Mouse (Mus musculus): ENCODE data around the gene Il20. TPM values are rescaled to one million over a fixed set of nuclear protein-coding genes. Genes with fewer than 3 reads are reported as not detected.
A peak's percentile ranks its signal among the peaks of the same experiment; 100 is the strongest.

Gene Il20
- polyA plus RNA-seq, 1 experiment from 2014 or later, result not detected

DNA sequence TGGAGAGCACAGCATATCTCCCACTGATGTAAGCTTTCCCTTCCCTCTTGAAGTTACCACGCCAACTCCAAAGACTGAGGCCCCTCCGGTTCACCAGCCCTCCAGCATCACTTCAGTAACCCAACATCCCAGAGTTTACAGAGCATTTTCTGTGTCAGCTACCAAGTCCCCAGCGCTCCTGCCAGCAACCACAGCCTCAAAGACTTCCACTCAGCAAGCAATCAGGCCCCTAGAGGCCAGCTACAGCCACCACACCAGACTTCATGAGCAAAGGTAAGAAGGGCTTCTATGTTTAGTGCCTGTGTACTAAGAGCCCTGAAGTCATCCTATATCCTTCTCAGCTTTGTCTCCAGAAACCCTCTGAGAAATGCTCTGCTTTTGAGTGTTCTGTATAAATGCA lies 35.3 kb downstream of the Il20 start:
- peaks cover 11% of the 10 kb centered on the region for H3K27me3 ChIP-seq (ENCODE audit: control insufficient read depth, insufficient read depth, low read length)
- no peak overlapping the region for H3K9ac ChIP-seq (ENCODE audit: low read length)
- peaks cover 5% of the 10 kb centered on the region for H3K4me1 ChIP-seq (ENCODE audit: control insufficient read depth, insufficient read depth, low read length)
- no peaks in the 10 kb centered on the region for H3K9me3 ChIP-seq (ENCODE audit: control insufficient read depth, low read length)
- 81% methylated on average over 3 of the region's 3 CpGs for WGBS
- H3K27ac ChIP-seq (ENCODE audit: low read depth, low read length), result no peak overlapping the region
- DNase-seq (ENCODE audit: low spot score, missing footprints) (no peak), ATAC-seq (ENCODE audit: low FRiP score) (no peak)
- no peak overlapping the region for H3K4me3 ChIP-seq (ENCODE audit: low read depth, low read length)
- no peak overlapping the region for H3K4me2 ChIP-seq
- H3K36me3 ChIP-seq (ENCODE audit: control insufficient read depth, insufficient read depth, low read length), result no peaks in the 10 kb centered on the region

DNA sequence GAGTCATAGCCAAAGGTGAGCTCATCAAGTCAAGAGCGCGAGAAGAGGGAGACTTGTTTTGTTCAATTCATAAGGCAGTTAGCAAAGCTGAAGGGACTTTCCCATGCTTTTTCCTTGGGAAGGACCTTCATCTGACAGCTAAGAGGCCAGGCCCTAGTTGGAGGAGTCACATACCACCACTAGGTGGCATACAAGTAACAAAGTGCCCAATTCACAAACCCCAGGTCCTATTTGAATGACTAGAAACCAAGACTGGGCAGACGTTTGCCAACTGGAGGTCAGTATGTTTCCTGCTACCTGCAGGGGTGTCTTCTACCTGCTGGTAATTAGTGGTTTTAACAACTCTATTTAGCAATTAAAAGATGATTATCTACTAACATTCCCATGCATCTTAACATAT lies 36.1 kb downstream of the Il20 start:
- peak; percentile 43; the same call in 1 of the 2 replicates for ATAC-seq (ENCODE audit: low FRiP score)
- H3K4me2 ChIP-seq, result no peak overlapping the region
- WGBS, result 49% methylated on average over 3 of the region's 3 CpGs
- peaks cover 11% of the 10 kb centered on the region for H3K27me3 ChIP-seq (ENCODE audit: control insufficient read depth, insufficient read depth, low read length)
- peak; percentile 89 for DNase-seq (ENCODE audit: low spot score, missing footprints)
- H3K9me3 ChIP-seq (ENCODE audit: control insufficient read depth, low read length), result no peaks in the 10 kb centered on the region
- no peaks in the 10 kb centered on the region for H3K36me3 ChIP-seq (ENCODE audit: control insufficient read depth, insufficient read depth, low read length)
- no peak overlapping the region for H3K9ac ChIP-seq (ENCODE audit: low read length)
- peaks cover 5% of the 10 kb centered on the region for H3K4me1 ChIP-seq (ENCODE audit: control insufficient read depth, insufficient read depth, low read length)
- no peak overlapping the region for H3K27ac ChIP-seq (ENCODE audit: low read depth, low read length)
- no peak overlapping the region for H3K4me3 ChIP-seq (ENCODE audit: low read depth, low read length)

DNA sequence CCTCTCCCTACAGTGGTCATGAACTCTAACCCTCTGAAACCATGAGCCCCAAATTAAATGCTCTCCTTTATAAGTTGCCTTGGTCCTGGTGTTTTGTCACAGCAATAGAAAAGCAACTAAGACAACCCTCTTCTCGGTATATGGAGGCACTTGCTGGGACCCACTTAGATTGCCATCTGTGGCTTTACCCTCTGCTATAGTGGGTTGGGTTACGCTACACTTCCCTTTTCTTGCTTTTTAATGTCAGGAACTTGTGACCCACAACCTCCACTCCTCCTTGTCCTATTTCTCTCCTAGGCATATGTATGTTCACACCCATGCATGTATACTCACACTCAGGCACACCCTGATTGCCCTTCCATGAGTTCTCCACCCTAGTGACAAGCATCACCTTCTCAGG lies 38.3 kb downstream of the Il20 start:
- DNase-seq (ENCODE audit: low spot score, missing footprints) (no peak), ATAC-seq (ENCODE audit: low FRiP score) (no peak)
- no peaks in the 10 kb centered on the region for H3K36me3 ChIP-seq (ENCODE audit: control insufficient read depth, insufficient read depth, low read length)
- H3K4me2 ChIP-seq, result no peak overlapping the region
- H3K9me3 ChIP-seq (ENCODE audit: control insufficient read depth, low read length), result no peaks in the 10 kb centered on the region
- no peaks in the 10 kb centered on the region; the same call in 1 of the 2 replicates for H3K4me1 ChIP-seq (ENCODE audit: control insufficient read depth, insufficient read depth, low read length)
- H3K4me3 ChIP-seq (ENCODE audit: low read depth, low read length), result no peak overlapping the region
- WGBS, result 98% methylated on average over 2 of the region's 2 CpGs
- no peak overlapping the region for H3K9ac ChIP-seq (ENCODE audit: low read length)
- H3K27ac ChIP-seq (ENCODE audit: low read depth, low read length), result no peak overlapping the region
- H3K27me3 ChIP-seq (ENCODE audit: control insufficient read depth, insufficient read depth, low read length), result peaks cover 5% of the 10 kb centered on the region

DNA sequence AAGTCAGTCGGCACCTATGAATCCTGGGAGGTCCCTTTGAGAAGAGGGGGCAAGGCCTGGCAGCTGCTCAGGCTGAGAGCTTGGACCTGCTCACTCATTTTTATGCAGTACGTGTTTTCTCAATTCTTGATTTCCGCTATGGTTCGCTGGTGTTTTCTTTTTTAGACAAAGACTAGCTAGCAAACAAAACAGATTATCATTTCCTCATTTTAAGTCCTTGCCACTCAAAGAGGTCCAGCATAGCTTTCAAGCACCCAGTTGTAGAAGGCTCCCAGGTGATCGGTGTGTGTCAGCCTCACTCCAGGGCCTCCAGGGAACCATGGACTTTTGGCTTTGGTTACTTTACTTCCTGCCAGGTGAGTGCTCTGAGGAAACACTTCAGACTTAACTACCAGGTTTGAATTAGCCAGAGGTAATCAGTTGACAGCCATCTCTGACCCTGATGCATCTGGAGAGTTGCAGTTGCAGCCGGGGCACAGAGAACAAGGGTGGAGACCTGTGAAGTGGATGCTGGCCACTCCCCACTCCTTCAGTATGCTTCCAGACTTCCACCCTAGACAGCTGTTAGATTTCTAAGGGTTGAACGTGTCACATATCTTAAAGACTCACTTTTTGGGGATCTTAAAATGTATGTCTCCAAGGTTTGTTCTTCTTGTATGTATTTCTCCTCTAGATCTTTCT lies 45.6 kb downstream of the Il20 start, which contains the start of gene Fcmr:
TSS of gene Fcmr (plus strand) at position 129 of the 681 bp plus-strand sequence.
- no peaks in the 10 kb centered on the region for H3K36me3 ChIP-seq (ENCODE audit: control insufficient read depth, insufficient read depth, low read length)
- ATAC-seq (ENCODE audit: low FRiP score) (no peak), DNase-seq (ENCODE audit: low spot score, missing footprints) (no peak)
- no peak within 1 kb of the TSS for H3K9ac ChIP-seq (ENCODE audit: low read length)
- no peaks in the 10 kb centered on the region for H3K4me1 ChIP-seq (ENCODE audit: control insufficient read depth, insufficient read depth, low read length)
- WGBS, result 81% methylated on average over 7 of the region's 7 CpGs
- no peaks in the 10 kb centered on the region for H3K9me3 ChIP-seq (ENCODE audit: control insufficient read depth, low read length)
- no peak within 1 kb of the TSS for H3K4me2 ChIP-seq
- no peaks in the 10 kb centered on the region for H3K27me3 ChIP-seq (ENCODE audit: control insufficient read depth, insufficient read depth, low read length)
- H3K4me3 ChIP-seq (ENCODE audit: low read depth, low read length), result no peak within 1 kb of the TSS
- H3K27ac ChIP-seq (ENCODE audit: low read depth, low read length), result no peak within 1 kb of the TSS

DNA sequence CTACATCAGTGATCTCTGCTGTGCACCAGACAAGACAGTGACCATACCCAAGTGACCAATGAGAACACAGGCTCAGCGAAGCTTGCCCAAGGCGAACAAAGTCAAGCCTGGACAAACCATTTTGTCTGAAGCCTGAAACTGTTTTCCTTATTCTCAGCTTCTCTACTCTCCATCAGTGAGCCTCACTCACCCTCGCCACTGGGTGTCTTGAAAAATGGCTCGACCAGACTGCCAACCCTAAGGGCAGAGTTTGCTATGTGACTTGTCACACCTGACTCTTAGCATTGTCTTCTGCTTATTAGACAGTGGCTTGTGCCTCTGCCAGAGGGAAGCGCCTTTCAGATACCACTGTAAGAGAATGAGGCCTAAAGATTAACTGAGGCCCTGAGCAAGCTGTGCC lies 46.5 kb downstream of the Il20 start:
- Histone ChIP-seq H3K4me1 (ENCODE audit: control insufficient read depth, insufficient read depth, low read length) (no peaks in the 10 kb centered on the region), H3K9me3 (ENCODE audit: control insufficient read depth, low read length) (no peaks in the 10 kb centered on the region), H3K27ac (ENCODE audit: low read depth, low read length) (no peak overlapping the region), H3K4me3 (ENCODE audit: low read depth, low read length) (no peak overlapping the region), H3K4me2 (no peak overlapping the region), H3K36me3 (ENCODE audit: control insufficient read depth, insufficient read depth, low read length) (no peaks in the 10 kb centered on the region), H3K27me3 (ENCODE audit: control insufficient read depth, insufficient read depth, low read length) (no peaks in the 10 kb centered on the region), H3K9ac (ENCODE audit: low read length) (no peak overlapping the region)
- no peak for ATAC-seq (ENCODE audit: low FRiP score)
- WGBS, result 88% methylated on average over 5 of the region's 5 CpGs
- DNase-seq (ENCODE audit: low spot score, missing footprints), result no peak

DNA sequence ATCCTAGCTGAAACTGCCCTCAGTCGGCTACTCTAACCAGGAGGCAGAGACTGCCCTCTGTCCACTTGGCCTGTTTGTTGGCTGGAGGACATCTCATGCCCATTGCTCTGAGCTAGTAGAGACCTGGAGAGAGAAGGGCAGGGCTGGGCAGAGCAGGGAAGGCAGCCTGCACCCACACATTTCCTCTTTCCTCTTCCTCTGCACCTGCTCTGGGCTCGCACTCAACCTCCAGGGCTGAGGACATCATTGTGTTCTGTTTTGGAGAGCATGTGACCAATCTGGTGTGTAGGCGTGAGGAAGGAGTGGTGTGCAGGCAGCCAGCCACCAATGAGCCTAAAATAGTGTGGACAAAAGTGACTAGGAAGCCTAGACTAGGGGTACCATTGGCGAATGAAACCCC lies 47.0 kb downstream of the Il20 start:
- 86% methylated on average over 4 of the region's 4 CpGs for WGBS
- Histone ChIP-seq H3K27ac (ENCODE audit: low read depth, low read length) (no peak overlapping the region), H3K36me3 (ENCODE audit: control insufficient read depth, insufficient read depth, low read length) (no peaks in the 10 kb centered on the region), H3K4me1 (ENCODE audit: control insufficient read depth, insufficient read depth, low read length) (no peaks in the 10 kb centered on the region), H3K4me2 (no peak overlapping the region), H3K9me3 (ENCODE audit: control insufficient read depth, low read length) (no peaks in the 10 kb centered on the region), H3K4me3 (ENCODE audit: low read depth, low read length) (no peak overlapping the region), H3K9ac (ENCODE audit: low read length) (no peak overlapping the region), H3K27me3 (ENCODE audit: control insufficient read depth, insufficient read depth, low read length) (no peaks in the 10 kb centered on the region)
- ATAC-seq (ENCODE audit: low FRiP score) (no peak), DNase-seq (ENCODE audit: low spot score, missing footprints) (no peak)

DNA sequence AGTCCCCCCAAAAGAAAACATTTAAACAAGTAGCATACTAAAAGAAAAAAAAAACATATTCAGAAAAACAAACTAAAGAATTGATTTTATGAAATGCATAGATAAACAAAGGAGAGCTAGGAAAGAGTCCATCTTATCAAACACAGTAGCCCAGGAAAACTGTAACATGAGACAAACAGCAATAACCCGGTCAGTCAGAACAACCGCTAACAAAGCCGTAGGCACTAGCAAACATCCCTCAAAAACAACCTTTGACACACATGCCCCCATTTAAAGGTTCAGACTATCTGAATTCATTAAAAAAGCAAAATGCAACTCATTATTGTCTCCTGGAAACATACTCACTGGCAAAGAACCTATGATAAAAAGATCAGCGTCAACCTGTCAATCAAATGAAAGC lies 53.8 kb downstream of the Il20 start:
- Histone ChIP-seq H3K4me3 (ENCODE audit: low read depth, low read length) (no peak overlapping the region), H3K9me3 (ENCODE audit: control insufficient read depth, low read length) (no peaks in the 10 kb centered on the region), H3K36me3 (ENCODE audit: control insufficient read depth, insufficient read depth, low read length) (no peaks in the 10 kb centered on the region), H3K9ac (ENCODE audit: low read length) (no peak overlapping the region), H3K4me2 (no peak overlapping the region), H3K4me1 (ENCODE audit: control insufficient read depth, insufficient read depth, low read length) (no peaks in the 10 kb centered on the region; the same call in 1 of the 2 replicates), H3K27ac (ENCODE audit: low read depth, low read length) (no peak overlapping the region), H3K27me3 (ENCODE audit: control insufficient read depth, insufficient read depth, low read length) (no peaks in the 10 kb centered on the region)
- ATAC-seq (ENCODE audit: low FRiP score) (no peak), DNase-seq (ENCODE audit: low spot score, missing footprints) (no peak)
- WGBS, result 92% methylated on average over 4 of the region's 4 CpGs

Other genes with a start within 250 kb of the Il20 start
- 0.04 TPM in 1 of 2 replicates, not detected in the other for gene C4bp, start 249.8 kb downstream of the Il20 start, polyA plus RNA-seq (2014; fragmentation: Nextera tagmentation; extraction: Ambion mirVana)
- not detected in 2 replicates for gene Gm29427, start 195.7 kb downstream of the Il20 start, polyA plus RNA-seq (2014; fragmentation: Nextera tagmentation; extraction: Ambion mirVana)
- 11.7 and 13.6 TPM in 2 replicates for gene Yod1, start 194.1 kb downstream of the Il20 start, polyA plus RNA-seq (2014; fragmentation: Nextera tagmentation; extraction: Ambion mirVana)
- gene Pfkfb2, start 182.2 kb downstream of the Il20 start, polyA plus RNA-seq (2014; fragmentation: Nextera tagmentation; extraction: Ambion mirVana), result 6.3 and 9.5 TPM in 2 replicates
- 0.29 and 0.37 TPM in 2 replicates for gene AA986860, start 179.5 kb downstream of the Il20 start, polyA plus RNA-seq (2014; fragmentation: Nextera tagmentation; extraction: Ambion mirVana)
- gene Fcamr, start 110.5 kb downstream of the Il20 start, polyA plus RNA-seq (2014; fragmentation: Nextera tagmentation; extraction: Ambion mirVana), result not detected in 2 replicates
- gene Pigr, start 84.8 kb downstream of the Il20 start, polyA plus RNA-seq (2014; fragmentation: Nextera tagmentation; extraction: Ambion mirVana), result not detected in 2 replicates
- 0.27 TPM in 1 of 2 replicates, not detected in the other for gene Fcmr, start 45.8 kb downstream of the Il20 start, polyA plus RNA-seq (2014; fragmentation: Nextera tagmentation; extraction: Ambion mirVana)
- not detected in 2 replicates for gene Il24, start 24.0 kb downstream of the Il20 start, polyA plus RNA-seq (2014; fragmentation: Nextera tagmentation; extraction: Ambion mirVana)
- not detected in 2 replicates for gene Il19, start 28.7 kb upstream of the Il20 start, polyA plus RNA-seq (2014; fragmentation: Nextera tagmentation; extraction: Ambion mirVana)
- gene Il10, start 108.4 kb upstream of the Il20 start, polyA plus RNA-seq (2014; fragmentation: Nextera tagmentation; extraction: Ambion mirVana), result not detected in 2 replicates
- gene Mapkapk2, start 186.4 kb upstream of the Il20 start, polyA plus RNA-seq (2014; fragmentation: Nextera tagmentation; extraction: Ambion mirVana), result 49.8 and 56.0 TPM in 2 replicates
- gene Dyrk3, start 226.9 kb upstream of the Il20 start, polyA plus RNA-seq (2014; fragmentation: Nextera tagmentation; extraction: Ambion mirVana), result 17.2 and 23.4 TPM in 2 replicates
- 55.7 and 56.7 TPM in 2 replicates for gene Eif2d, start 241.7 kb upstream of the Il20 start, polyA plus RNA-seq (2014; fragmentation: Nextera tagmentation; extraction: Ambion mirVana)

All from midbrain, embryonic 11.5 days (tissue).